Mouse (Mus musculus) adrenal gland, postnatal 25 days (tissue): ENCODE measurements at regions not wholly inside any gene's neighbourhood (a gene's known extent, or its start where the extent isn't known, plus 50 kb on each side); places are given as distances from the start of the nearest gene placed in this dataset.

ENCODE experiments used
- DNase-seq: peaks from one replicate; pipeline ENCODE4 v3.0.0; 2021; ENCODE audit warnings: mixed read lengths

DNA sequence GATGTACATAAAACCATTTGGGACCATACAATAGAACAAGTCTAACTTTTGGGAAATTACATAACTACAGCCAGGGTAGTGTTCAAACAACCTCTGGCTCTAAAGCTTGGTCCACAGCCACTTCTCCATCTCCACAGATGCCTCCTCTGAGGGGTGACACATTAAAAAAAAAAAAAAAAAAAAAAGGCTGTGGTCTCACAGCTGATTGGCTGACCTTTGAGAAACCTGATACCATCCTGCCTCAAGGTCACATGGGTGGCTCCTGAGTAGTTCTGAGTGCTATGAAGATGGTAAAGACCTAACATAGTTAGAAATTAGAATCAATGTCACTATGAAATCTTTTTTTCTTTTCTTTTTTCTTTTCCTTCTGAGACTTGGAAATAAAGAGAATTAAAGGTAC lies 102.4 kb downstream of the Tmem182 start:
- no peak for DNase-seq

DNA sequence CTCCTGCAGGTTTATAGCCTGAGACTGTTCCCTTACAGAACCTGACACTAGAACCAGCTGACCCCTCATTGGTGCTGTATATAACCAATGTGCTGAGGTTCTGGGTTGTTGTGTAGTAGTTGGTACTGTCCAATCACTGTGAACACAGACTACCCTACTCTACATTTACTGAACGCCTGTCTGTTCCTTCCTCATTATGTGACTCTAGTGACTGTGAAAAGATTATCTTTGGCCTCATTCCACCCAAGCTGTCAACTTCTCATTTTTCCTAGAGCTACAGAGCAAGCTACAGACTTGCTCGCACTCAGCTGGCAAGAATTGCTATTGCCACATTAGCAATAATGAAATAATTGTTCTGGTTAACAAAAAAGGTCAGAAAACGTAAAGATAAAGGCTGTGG lies 108.2 kb downstream of the Tmem182 start:
- DNase-seq: no peak

DNA sequence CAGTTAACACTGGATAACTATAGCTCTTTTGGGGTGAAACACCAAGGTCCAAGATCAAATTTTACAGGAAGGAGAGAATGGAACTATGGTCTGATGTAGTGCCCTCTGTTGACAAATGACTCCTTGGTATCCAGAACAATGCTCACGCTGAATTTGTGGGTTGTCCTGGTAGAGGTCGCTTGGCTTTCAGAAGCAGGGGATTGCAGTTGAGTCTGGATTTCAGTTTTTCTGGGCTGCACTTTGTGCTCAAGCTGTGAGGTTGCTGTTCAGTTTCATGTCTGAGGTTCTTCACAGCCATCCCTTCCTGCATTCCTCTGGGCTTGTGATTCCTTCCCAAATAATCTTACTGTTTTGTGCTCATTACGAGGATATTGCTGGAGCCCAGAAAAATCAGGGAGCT lies 118.9 kb downstream of the Tmem182 start:
- DNase-seq: no peak

DNA sequence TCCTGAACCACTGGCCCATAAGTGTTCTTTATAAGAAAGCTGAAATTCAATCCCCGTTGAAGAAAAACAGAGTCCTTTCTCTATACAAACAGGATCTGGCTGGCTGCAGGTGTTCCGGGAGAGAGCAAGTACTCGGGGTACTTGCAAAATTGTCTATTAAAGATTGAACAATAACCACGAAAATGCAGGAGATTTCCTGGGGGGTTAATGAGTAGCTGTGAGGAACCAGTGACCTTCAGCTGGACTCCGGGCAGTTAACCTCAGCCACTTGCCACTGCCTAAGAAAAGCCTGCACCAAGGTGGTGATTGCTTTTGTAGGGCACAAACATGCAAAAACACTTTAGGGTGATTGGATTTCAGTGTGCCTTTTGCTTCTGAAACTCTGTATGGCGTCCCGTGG lies 119.4 kb downstream of the Tmem182 start:
- DNase-seq: no peak

DNA sequence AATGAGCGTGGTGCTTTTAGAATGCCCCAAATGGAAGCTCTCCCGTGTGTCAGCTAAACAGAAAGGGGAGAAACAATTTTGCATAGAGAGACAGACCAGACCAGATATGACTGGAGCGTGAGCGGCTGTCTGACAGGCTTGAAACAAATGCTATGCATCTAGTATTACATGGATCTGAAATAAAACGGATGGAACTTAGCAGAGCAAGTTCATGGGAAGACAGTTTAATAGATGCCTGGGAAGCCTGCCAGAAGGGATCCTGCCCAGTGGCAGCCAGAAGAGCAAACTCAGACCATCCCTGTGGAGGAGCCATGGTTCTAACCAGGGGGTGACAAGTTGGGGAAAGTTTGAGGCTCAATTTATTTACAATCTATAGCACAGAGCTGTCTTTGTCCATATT lies 126.0 kb downstream of the Tmem182 start:
- DNase-seq: no peak

DNA sequence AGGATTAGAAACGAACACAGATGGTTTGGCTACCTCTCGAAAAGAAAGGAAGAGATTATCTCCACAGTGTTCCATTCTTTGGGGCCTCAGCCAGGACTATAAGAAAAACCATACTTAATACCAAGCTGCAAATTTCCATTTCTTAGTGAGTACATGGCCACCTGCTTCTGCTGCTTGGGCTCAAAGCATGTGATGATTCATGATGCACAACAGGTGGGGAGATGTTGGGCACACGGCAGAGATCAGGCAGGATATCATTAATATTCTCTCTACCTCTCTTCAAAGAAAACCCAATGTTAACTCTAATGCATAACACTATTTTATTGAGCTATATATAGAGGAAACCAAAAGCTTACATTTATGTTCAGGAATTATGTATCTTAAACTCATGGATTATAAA lies 131.3 kb downstream of the Tmem182 start:
- no peak for DNase-seq

DNA sequence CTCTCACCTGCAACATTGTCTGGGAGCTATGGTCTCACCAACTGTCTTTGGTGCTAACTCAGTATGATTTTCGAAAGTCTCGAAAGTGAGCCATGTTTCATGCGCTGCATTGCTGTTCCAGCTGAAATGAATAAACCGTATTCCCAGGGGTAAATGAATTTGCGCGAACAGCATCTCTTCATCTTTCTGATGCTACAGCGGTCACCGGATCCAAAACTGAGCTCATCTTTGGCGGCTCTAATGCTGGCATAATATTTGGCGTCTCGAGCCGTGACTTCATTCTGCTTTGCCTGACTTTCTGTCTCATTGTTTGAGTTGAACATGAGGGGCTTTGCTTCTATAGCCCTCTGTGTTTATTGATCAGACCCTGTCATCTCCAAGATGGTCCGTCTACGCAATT lies 137.3 kb downstream of the Tmem182 start:
- no peak for DNase-seq

DNA sequence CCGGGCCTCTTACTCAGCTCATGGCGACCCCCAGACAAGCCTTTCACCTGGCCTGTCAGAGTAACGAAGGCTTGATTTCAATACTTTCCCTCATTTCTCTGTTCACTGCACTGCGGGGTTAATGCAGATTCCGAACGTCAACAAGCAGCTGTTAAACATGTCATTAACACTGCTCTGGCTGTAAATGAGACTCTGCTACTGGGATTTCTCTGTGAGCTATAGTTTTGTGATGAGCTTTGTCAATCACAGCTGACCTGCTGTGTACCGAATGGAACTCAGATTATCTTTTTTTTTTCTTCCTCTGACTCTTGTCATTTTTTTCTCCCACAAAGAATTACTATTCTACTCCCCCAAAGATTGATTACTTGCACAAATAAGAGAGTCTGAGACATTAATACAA lies 137.8 kb downstream of the Tmem182 start:
- no peak for DNase-seq

DNA sequence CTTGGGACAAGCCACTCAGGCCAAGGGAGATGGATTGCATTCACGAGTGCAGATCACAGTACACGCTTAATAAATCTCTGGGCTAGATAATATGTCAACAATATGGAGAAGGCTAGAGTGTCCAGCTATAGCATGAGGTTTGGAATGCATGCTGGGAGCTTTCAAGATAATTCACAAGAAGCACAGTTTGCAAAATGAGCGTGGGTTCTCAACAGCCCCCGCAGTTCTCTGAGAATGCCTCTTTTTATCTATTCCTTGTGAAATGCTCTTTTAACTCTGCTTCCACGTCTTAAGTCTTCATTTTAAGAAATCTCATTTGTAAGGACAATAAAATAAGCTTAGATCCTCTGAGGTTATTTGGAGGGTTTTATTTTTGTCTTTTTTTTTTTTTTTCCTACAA lies 145.2 kb downstream of the Tmem182 start:
- DNase-seq: no peak

DNA sequence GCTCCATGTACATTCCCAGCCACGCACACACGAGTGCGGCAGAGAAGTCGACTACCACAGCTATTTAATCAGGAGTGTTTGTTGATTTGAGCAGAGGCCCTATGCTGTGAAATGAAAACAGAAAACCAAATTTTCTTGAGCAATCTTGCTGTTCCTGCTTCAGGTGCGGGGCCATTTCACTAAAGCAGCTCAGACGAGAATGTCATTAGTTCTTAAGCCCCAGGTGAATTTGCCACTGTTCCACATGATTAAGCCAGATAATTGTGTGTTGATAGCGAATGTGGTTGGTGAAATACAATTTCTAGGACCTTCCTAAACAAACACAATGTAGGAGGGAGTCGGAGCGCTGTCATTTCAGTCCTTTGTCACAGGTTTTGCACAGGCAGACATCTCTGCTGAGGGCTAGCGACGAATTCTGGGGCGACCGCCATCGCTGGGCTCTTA lies 149.3 kb downstream of the Tmem182 start:
- DNase-seq: no peak

DNA sequence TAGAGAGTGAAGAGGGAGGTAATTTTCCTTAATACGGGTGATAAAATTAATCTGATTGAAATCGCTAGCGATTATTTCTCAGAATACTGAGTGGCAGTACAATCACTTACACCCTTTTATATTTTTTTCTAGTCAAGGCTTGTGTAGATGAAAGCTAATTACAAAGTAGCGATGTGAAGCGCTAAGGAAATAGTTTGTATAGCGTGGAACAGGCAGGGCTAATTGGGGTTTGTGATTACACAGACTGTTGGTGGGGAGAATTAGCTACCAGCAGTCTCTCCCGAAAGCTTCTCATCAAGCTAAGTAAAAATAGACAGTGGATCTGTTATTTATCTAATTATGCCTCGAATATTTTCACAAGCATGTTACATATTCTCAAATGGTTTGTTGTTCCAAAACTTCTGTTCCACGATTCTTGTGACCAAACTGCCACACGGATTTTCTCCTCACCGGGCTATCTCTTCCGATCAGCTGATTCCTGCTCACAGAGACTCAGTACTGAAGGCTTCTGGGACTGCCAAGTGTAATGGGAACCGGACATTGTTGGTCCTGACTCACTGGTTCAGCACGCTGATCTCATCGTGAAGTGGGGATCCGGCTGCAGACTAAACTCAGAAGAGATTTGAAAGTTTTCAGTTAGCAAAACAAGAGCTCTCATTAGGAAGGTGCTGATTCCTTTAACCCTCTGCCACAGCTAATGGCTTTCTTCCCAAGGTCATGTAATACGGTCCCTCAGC lies 162.5 kb downstream of the Tmem182 start:
- no peak for DNase-seq

DNA sequence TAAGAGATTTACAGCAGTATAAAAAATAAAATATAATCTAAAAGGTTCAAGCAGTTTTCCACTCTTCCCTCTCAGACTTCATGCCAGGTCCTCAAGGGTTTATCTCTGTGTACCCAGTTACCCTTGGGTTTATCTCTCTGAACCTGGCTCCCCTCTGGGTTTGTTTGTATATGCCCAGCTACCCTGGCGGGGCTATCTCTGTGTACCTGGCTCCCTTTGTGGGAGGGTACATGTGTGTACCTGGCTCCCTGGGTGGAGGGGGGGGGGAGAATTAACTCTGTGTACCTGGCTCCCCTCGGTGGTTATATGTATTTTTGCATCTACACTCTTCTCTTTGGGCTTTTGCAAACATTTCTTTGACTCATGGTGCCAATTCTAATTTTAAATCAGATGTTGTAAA lies 178.4 kb downstream of the Tmem182 start:
- DNase-seq: no peak

DNA sequence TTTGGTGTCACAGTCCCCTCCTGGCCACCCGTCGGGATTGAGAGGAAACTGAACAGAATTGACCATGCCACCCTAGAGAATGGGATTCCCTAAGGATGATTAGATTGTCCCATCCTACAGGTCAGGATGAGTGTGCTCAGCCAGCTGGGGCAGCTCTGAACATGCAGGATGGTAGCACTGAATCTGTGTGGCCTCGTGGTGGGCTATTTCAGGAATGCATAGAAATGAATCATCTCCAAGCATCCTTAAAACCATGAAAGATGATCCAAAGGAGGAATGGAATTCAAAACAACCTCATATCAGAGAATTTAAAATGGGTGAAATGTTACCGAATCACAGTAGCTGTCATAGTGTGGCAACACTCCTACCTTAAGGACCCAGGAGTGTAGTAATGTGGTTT lies 187.9 kb downstream of the Tmem182 start:
- DNase-seq: no peak

DNA sequence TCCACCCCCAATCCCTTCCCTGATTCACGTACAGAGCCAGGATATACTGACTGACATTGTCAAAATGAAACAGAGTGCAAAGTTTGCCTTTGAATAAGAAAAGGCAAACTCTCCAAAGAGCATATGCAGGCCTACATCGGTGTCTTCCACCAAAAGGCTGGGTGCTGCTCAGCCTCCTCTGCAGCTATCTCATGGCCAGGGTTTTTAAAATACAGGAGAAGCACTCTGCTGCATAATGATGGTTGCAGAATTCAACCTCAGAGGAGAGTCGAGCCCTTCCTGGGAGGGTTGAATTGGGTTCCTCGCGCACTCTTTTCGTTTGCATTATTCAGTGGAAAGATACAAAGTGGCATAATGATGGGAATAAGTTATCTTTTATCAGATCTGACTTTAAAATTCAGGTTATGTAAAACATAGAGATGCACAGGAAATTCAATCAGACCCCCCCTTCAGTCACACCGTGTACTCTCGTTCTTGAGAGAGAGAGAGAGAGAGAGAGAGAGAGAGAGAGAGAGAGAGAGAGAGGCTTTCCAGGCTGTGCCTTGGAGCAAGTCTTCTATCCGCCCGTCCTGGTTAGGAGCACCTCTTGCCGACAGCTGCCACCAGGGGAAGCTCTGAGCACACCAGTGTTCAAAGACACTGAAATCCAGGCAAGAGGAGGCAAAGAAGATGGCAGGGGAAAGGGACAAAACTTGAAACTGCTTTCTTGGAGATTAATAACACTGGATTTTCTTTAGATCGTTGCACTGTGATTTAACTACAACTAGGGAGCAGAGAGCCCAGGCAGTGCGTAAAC lies 196.0 kb downstream of the Tmem182 start:
- no peak for DNase-seq

DNA sequence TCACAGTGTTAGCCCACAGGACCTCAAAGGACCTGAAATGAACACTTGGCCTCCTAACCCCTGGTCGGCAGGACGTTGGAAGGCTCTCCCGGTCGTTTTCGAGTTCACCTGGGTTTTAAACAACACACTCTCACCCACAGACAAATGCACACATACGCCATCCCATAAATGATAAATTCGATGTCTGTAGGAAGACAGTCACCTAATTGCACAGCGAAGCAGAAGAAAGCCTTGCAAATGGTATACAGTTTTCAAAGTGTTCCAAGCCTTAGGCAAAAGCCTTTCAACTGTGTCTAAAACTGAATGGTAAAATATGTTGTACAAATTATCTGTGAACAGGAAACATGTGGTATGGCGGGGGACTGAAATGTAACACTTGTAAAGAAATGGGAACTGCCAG lies 196.6 kb downstream of the Tmem182 start:
- DNase-seq: no peak

DNA sequence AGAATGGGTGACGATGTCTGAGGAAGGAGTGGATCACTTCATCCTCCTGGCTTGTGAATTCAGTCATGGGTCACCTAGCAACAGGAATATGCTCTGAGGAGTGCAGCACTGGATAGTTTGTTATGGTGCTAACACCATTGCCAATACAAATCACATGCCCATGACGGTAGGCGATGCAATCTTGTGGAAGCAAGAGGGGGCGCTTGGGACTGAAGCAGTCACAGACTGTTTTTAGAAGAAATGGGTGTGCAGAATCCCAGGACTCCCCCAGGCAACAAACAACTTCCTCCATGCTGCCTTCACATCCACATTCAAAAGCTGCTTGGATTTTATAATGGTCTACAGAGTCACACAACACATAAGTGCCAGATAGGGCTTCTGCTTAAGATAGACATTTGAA lies 221.5 kb downstream of the Tmem182 start:
- no peak for DNase-seq

DNA sequence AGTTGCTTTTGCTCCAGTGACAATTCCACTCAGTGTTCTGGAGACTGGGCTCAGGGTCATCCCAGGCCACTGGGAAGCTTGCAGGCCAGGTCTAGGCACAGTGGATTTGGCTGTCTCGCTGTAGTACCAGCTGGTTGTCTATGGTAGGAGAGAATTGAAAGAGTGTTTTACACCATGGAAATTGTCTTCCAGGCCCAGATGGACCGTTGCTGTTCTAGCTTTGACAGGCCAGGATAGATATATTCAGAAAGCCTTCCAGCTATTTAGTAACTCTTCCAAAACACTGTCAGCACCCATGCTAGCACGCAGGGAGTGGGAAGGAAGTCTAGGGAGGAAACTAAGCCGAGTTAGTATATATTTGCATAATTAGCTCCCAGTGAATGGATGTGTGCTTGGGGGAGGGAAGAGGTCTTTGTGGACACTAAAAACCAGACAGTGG lies 222.2 kb downstream of the Tmem182 start:
- DNase-seq: no peak

DNA sequence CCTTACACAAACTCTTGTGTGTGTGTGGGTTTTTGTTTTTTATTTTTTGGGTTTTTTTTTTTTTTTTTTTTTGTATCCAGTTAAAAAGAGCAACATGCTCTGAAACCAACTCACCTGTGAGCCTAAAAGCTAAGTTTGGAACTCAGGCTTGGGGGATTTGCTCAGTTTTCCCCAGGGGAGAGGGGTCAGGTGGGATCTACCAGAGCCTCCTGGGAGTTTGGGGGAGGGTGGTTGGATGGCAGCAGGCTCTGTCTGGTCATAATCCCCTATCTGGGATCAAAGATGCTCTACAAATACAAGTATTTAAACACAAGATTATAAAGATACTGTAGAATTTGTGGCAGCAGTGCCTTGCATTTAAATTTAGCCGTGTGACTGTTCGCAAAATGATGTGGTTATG lies 222.6 kb downstream of the Tmem182 start:
- DNase-seq: no peak

DNA sequence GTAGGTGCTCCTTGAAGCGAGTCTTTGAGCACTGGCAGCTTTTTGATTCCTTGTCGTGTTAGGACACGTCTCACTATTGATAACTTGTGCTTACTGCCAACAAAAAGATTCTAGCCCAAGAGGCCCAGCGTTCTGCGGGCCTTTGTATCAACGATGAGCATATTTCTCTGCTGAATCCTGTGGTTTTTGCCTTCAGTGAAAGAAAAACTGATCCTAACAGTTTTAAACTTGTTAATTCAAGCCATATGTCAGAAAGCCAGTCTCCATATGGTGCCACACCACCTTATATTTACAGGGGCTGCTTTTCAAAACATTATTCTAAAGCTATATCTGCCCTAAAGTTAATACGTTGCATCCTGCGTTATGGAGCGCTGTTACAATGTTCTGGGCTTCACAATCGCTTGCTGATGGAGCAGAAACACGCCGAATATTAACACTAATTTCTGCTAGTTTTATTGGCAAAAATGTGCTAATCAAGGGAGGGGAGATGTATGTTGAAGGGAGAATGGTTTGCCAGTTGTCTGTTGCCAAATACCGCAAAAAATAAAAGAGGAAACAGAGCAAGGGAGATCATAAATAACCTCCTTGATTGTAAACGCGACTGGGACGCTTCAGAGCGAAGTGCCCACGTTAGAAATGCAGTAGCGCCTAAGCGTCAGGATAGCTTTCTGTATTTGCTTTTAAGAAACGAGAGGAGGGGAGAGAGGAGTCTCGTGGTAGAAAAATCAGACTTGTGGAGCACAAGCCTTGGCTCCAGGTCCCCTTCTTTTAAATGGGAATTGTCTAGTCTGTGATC lies 229.9 kb downstream of the Tmem182 start:
- no peak for DNase-seq

DNA sequence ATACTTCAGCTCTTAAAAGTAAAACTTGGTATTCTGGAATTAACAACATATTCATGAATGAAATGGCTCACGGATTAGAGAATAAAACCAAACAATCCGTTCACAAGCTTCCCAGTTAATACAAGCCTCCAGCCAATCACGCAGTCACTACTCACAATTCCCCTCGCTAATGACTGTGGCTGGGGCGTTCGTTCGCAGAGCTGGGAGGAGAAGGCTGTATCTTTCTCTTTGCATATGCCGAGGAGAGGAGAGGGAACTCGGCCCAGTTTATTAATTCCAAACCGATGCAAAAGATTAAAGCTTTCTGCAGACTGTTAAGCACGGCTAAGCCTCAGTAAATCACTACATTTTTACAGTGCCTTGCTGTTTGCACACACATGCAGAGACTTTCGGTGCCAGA lies 231.5 kb downstream of the Tmem182 start:
- DNase-seq: no peak

DNA sequence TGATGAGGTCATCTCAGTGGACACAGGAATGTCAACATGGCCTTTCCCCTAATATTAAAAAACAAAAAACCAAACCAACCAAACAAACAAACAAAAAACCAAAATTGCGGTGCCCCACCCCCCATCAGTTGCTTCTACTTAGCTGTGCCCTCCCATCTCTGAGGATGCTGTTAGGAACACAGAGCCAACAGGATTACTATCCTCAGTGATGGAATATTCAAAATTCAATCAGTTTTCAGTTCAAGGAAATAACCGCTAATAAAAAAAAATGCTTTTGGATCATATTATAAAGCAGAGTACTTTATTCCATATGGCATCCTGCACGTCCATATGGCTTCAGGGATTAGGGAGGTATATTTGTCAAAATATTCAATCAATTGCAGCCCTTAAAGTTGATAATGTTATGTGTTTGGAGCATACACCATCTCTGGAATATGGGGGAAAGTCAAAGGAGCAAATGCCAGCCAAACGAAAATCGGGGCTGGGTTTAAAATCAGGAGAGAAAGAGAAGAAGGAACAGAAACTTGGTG lies 249.1 kb downstream of the Tmem182 start:
- no peak for DNase-seq

DNA sequence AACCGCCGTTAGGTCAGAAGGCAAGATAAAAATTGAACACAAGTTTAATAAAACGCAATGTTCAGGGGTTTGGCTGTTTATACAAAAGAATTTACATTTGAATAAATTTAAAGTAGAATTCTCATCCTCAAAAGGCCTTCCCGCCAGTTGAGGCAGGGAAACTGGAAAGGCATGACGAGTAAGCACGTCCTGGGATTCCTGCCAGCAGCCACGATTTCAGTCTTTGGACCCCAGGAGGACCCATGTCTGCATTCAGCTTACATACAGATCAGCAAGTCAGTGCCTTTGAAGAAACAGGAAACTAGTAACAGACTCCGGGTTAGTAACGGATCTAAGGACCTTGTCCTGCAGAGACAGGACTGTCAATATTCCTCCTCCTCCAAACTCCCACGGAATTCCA lies 250.4 kb downstream of the Tmem182 start:
- DNase-seq: no peak

DNA sequence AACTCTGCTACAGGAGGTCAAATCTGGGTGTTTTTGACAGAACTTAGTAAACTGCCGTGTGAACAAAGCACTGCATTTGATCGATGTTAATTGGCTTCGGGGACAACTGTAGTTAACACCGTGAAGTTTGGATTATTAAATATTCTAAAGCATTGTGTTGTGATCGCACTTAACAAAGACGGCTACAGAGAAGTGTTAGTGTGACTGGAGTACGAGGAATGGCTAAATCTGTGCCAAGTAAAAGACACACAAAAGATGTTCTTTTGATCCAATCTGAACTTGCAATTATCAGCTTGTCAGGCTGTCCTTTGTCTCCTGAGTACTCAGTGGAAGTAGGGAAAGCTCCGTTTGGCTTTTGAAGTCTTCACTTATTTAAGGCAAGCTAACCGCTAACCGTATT lies 259.7 kb downstream of the Tmem182 start:
- no peak for DNase-seq
